Mouse (Mus musculus) liver, embryonic 11.5 days (tissue): Measurements from ENCODE around the gene Phf19. TPM values are rescaled to one million over a fixed set of nuclear protein-coding genes. Genes with fewer than 3 reads are reported as not detected.
A peak's percentile ranks its signal among the peaks of the same experiment; 100 is the strongest.

Experiments
- ATAC-seq: fragments of 200-750 bp; cut with Nextera tagmentation; replicated peaks from 2 replicates; pipeline ENCODE4 v1.8.0; 2017; ENCODE audit warnings: moderate number of reproducible peaks, mild to moderate bottlenecking, moderate TSS enrichment, moderate library complexity; ENCODE audit not compliant: low FRiP score
- DNase-seq: peaks from one replicate; pipeline ENCODE4 v3.0.0-alpha.2; 2017; ENCODE audit warnings: low spot score
- H3K27ac ChIP-seq: fragments of 300-500 bp; sonication (generic); 2 replicates; pipeline ENCODE4 v1.5.1; 2014; ENCODE audit warnings: mild to moderate bottlenecking, low read depth, low read length, control low read depth
- H3K27me3 ChIP-seq: fragments of 300-500 bp; sonication (generic); replicated peaks from 2 replicates; pipeline ENCODE4 v1.6.1; 2014; ENCODE audit warnings: low read length, mixed read lengths; ENCODE audit not compliant: control insufficient read depth, insufficient read depth
- H3K36me3 ChIP-seq: fragments of 300-500 bp; sonication (generic); 2 replicates; pipeline ENCODE4 v1.6.1; 2014; ENCODE audit warnings: mild to moderate bottlenecking, low read length, moderate library complexity, mixed read lengths; ENCODE audit not compliant: control insufficient read depth, insufficient read depth
- H3K4me1 ChIP-seq: fragments of 300-500 bp; sonication (generic); replicated peaks from 2 replicates; pipeline ENCODE4 v1.6.1; 2014; ENCODE audit warnings: low read length, mixed read lengths; ENCODE audit not compliant: control insufficient read depth, insufficient read depth
- H3K4me2 ChIP-seq: fragments of 300-500 bp; sonication (generic); 2 replicates; pipeline ENCODE4 v1.6.1; 2014; ENCODE audit warnings: mild to moderate bottlenecking, control low read depth, moderate library complexity
- H3K4me3 ChIP-seq: fragments of 300-500 bp; sonication (generic); 2 replicates; pipeline ENCODE4 v1.5.1; 2014; ENCODE audit warnings: low read depth, low read length, control low read depth
- H3K9ac ChIP-seq: fragments of 300-500 bp; sonication (generic); 2 replicates; pipeline ENCODE4 v1.6.1; 2014; ENCODE audit warnings: low read depth, low read length, control low read depth
- H3K9me3 ChIP-seq: fragments of 300-500 bp; sonication (generic); 2 replicates; pipeline ENCODE4 v1.6.1; 2016; ENCODE audit warnings: low read length, inconsistent platforms, mixed read lengths; ENCODE audit not compliant: control insufficient read depth
- WGBS: fragments of 180-500 bp; shearing (Covaris S2); extraction: QIAGEN DNeasy Blood & Tissue Kit; methylation state at CpG from one replicate; pipeline ENCODE4 v1.1.7; 2014; 5-methylcytosine and 5-hydroxymethylcytosine counted together
- polyA plus RNA-seq: library from polyadenylated mRNA; unstranded; fragments of >200 nt; fragmentation: Nextera tagmentation; extraction: Ambion mirVana; gene quantifications from 2 replicates; pipeline ENCODE4 v1.2.1, GENCODE M21; 2014

Phf19 gene
- 4.5 and 5.2 TPM in 2 replicates for polyA plus RNA-seq

GRCm38 (mm10) chr2:34913218-34914068 is at the start of gene Phf19:
Gene Phf19 (minus strand): TSS chr2:34914026.
- peak; percentile 44 for ATAC-seq
- Histone ChIP-seq H3K27ac (peak within 1 kb of the TSS; percentile 32; the same call in 1 of the 2 replicates), H3K27me3 (peaks cover 30% of the 10 kb centered on the region), H3K4me1 (peaks cover 10% of the 10 kb centered on the region), H3K9ac (peak within 1 kb of the TSS; percentile 50), H3K4me2 (peak within 1 kb of the TSS; percentile 85), H3K36me3 (no peaks in the 10 kb centered on the region), H3K9me3 (no peaks in the 10 kb centered on the region), H3K4me3 (peak within 1 kb of the TSS; percentile 76)
- WGBS: under 1% methylated on average over 64 of the region's 64 CpGs
- peak; percentile 59 for DNase-seq

- ATAC-seq: no peak
- Histone ChIP-seq H3K36me3 (no peaks in the 10 kb centered on the region), H3K4me3 (no peak overlapping the region), H3K9ac (no peak overlapping the region), H3K4me1 (peaks cover 6% of the 10 kb centered on the region), H3K9me3 (no peaks in the 10 kb centered on the region), H3K27ac (no peak overlapping the region), H3K4me2 (no peak overlapping the region), H3K27me3 (peaks cover 5% of the 10 kb centered on the region; the same call in 1 of the 2 replicates)
- WGBS: 70% methylated on average over 13 of the region's 13 CpGs
- DNase-seq: no peak
Measured at GRCm38 (mm10) chr2:34963371-34963956, 49.6 kb upstream of the Phf19 start.

- Histone ChIP-seq H3K4me3 (no peak overlapping the region), H3K4me1 (peaks cover 6% of the 10 kb centered on the region), H3K27ac (no peak overlapping the region), H3K36me3 (no peaks in the 10 kb centered on the region), H3K9ac (no peak overlapping the region), H3K4me2 (no peak overlapping the region), H3K9me3 (no peaks in the 10 kb centered on the region), H3K27me3 (peaks cover 5% of the 10 kb centered on the region; the same call in 1 of the 2 replicates)
- DNase-seq (no peak), ATAC-seq (no peak)
- 81% methylated on average over 9 of the region's 9 CpGs for WGBS
Measured at GRCm38 (mm10) chr2:34962893-34963292, 49.1 kb upstream of the Phf19 start.

- H3K4me2 ChIP-seq: no peak overlapping the region
- 58% methylated on average over 2 of the region's 2 CpGs for WGBS
- no peak for ATAC-seq
- no peak for DNase-seq
- H3K27me3 ChIP-seq: peaks cover 5% of the 10 kb centered on the region; the same call in 1 of the 2 replicates
- H3K9ac ChIP-seq: no peak overlapping the region
- H3K27ac ChIP-seq: no peak overlapping the region
- H3K36me3 ChIP-seq: no peaks in the 10 kb centered on the region
- no peaks in the 10 kb centered on the region for H3K9me3 ChIP-seq
- H3K4me3 ChIP-seq: no peak overlapping the region
- peaks cover 6% of the 10 kb centered on the region for H3K4me1 ChIP-seq
Measured at GRCm38 (mm10) chr2:34962211-34962610, 48.4 kb upstream of the Phf19 start.

- Histone ChIP-seq H3K27ac (no peak within 1 kb of the TSS), H3K9ac (no peak within 1 kb of the TSS), H3K4me2 (peak within 1 kb of the TSS; percentile 31), H3K4me1 (peaks cover 6% of the 10 kb centered on the region), H3K27me3 (peaks cover 5% of the 10 kb centered on the region; the same call in 1 of the 2 replicates), H3K9me3 (no peaks in the 10 kb centered on the region), H3K4me3 (peak within 1 kb of the TSS; percentile 7; the same call in 1 of the 2 replicates), H3K36me3 (no peaks in the 10 kb centered on the region)
- WGBS: 13% methylated on average over 20 of the region's 20 CpGs
- DNase-seq (peak; percentile 49), ATAC-seq (0 out of 2 replicates have a peak, but pooled peaks have one; percentile 18)
Measured at GRCm38 (mm10) chr2:34961481-34962036, 47.7 kb upstream of the Phf19 start, which contains the start of gene Traf1. Gene Traf1 (minus strand): TSS chr2:34961772.

GRCm38 (mm10) chr2:34960966-34961365 is 47.1 kb upstream of the Phf19 start:
- Histone ChIP-seq H3K4me3 (peak overlapping the region; percentile 7; the same call in 1 of the 2 replicates), H3K27me3 (peaks cover 5% of the 10 kb centered on the region; the same call in 1 of the 2 replicates), H3K9ac (no peak overlapping the region), H3K27ac (no peak overlapping the region), H3K4me2 (peak overlapping the region; percentile 31), H3K9me3 (no peaks in the 10 kb centered on the region), H3K4me1 (peaks cover 6% of the 10 kb centered on the region), H3K36me3 (no peaks in the 10 kb centered on the region)
- ATAC-seq: no peak
- 62% methylated on average over 6 of the region's 6 CpGs for WGBS
- no peak for DNase-seq

GRCm38 (mm10) chr2:34960466-34960865 is 46.6 kb upstream of the Phf19 start:
- Histone ChIP-seq H3K4me1 (peaks cover 5% of the 10 kb centered on the region), H3K4me2 (no peak overlapping the region), H3K27ac (no peak overlapping the region), H3K9me3 (no peaks in the 10 kb centered on the region), H3K9ac (no peak overlapping the region), H3K27me3 (peaks cover 5% of the 10 kb centered on the region; the same call in 1 of the 2 replicates), H3K36me3 (no peaks in the 10 kb centered on the region), H3K4me3 (no peak overlapping the region)
- ATAC-seq (no peak), DNase-seq (no peak)
- WGBS: 80% methylated on average over 5 of the region's 5 CpGs

GRCm38 (mm10) chr2:34958582-34958981 is 44.8 kb upstream of the Phf19 start:
- Histone ChIP-seq H3K27me3 (peaks cover 5% of the 10 kb centered on the region; the same call in 1 of the 2 replicates), H3K4me3 (no peak overlapping the region), H3K9ac (no peak overlapping the region), H3K4me1 (peaks cover 3% of the 10 kb centered on the region; the same call in 1 of the 2 replicates), H3K27ac (no peak overlapping the region), H3K36me3 (no peaks in the 10 kb centered on the region), H3K9me3 (no peaks in the 10 kb centered on the region), H3K4me2 (no peak overlapping the region)
- 86% methylated on average over 7 of the region's 7 CpGs for WGBS
- ATAC-seq (no peak), DNase-seq (no peak)
